Mouse (Mus musculus) kidney, embryonic 15.5 days (tissue): ENCODE results near the gene Josd1. TPM values are rescaled to one million over a fixed set of nuclear protein-coding genes. Genes with fewer than 3 reads are reported as not detected.
A peak's percentile ranks its signal among the peaks of the same experiment; 100 is the strongest.

Experiments
- ATAC-seq: fragments of 200-750 bp; cut with Nextera tagmentation; replicated peaks from 2 replicates; pipeline ENCODE4 v1.8.0; 2017; ENCODE audit warnings: moderate TSS enrichment; ENCODE audit not compliant: low FRiP score
- H3K27ac ChIP-seq: fragments of 300-500 bp; sonication (generic); 2 replicates; pipeline ENCODE4 v1.5.1; 2015; ENCODE audit warnings: mild to moderate bottlenecking, inconsistent platforms
- H3K27me3 ChIP-seq: fragments of 300-500 bp; sonication (generic); 2 replicates; pipeline ENCODE4 v1.6.1; 2015; ENCODE audit warnings: inconsistent platforms
- H3K36me3 ChIP-seq: fragments of 300-500 bp; sonication (generic); 2 replicates; pipeline ENCODE4 v1.6.1; 2015; ENCODE audit warnings: inconsistent platforms
- H3K4me1 ChIP-seq: fragments of 300-500 bp; sonication (generic); 2 replicates; pipeline ENCODE4 v1.6.1; 2015; ENCODE audit warnings: inconsistent platforms
- H3K4me2 ChIP-seq: fragments of 300-500 bp; sonication (generic); 2 replicates; pipeline ENCODE4 v1.6.1; 2015; ENCODE audit warnings: moderate library complexity, mild to moderate bottlenecking, inconsistent platforms
- H3K4me3 ChIP-seq: fragments of 300-500 bp; sonication (generic); replicated peaks from 2 replicates; pipeline ENCODE4 v1.5.1; 2015; ENCODE audit warnings: mild to moderate bottlenecking, inconsistent platforms
- H3K9ac ChIP-seq: fragments of 300-500 bp; sonication (generic); 2 replicates; pipeline ENCODE4 v1.6.1; 2015; ENCODE audit warnings: mild to moderate bottlenecking, inconsistent platforms
- H3K9me3 ChIP-seq: fragments of 300-500 bp; sonication (generic); replicated peaks from 2 replicates; pipeline ENCODE4 v1.6.1; 2016; ENCODE audit warnings: inconsistent platforms
- WGBS: fragments of 180-500 bp; shearing (Covaris S2); methylation state at CpG from one replicate; pipeline ENCODE4 v1.1.7; 2015; ENCODE audit warnings: mixed read lengths; 5-methylcytosine and 5-hydroxymethylcytosine counted together
- polyA plus RNA-seq: library from polyadenylated mRNA; unstranded; fragments of >200 nt; fragmentation: Nextera tagmentation; extraction: Ambion mirVana; gene quantifications from 2 replicates; pipeline ENCODE4 v1.2.1, GENCODE M21; 2015

The Josd1 gene
- 19.0 and 21.1 TPM in 2 replicates for polyA plus RNA-seq

- H3K36me3 ChIP-seq, result no peaks in the 10 kb centered on the region
- H3K9me3 ChIP-seq, result no peaks in the 10 kb centered on the region
- peaks cover 71% of the 10 kb centered on the region for H3K4me1 ChIP-seq
- WGBS, result under 1% methylated on average over 72 of the region's 72 CpGs
- H3K4me2 ChIP-seq, result peak within 1 kb of the TSS; percentile 68
- H3K27ac ChIP-seq, result peak within 1 kb of the TSS; percentile 99
- peak within 1 kb of the TSS; percentile 67 for H3K4me3 ChIP-seq
- H3K9ac ChIP-seq, result peak within 1 kb of the TSS; percentile 81
- H3K27me3 ChIP-seq, result no peaks in the 10 kb centered on the region
- ATAC-seq, result peak; percentile 70
These were observed at the start of gene Josd1 for GRCm38 (mm10) chr15:79687646-79688267. TSS of gene Josd1 (minus strand) at chr15:79687919.

GRCm38 (mm10) chr15:79734311-79734710 lies 46.6 kb upstream of the Josd1 start:
- H3K27me3 ChIP-seq, result no peaks in the 10 kb centered on the region
- H3K4me1 ChIP-seq, result peaks cover 18% of the 10 kb centered on the region
- no peak overlapping the region for H3K4me2 ChIP-seq
- no peaks in the 10 kb centered on the region for H3K9me3 ChIP-seq
- H3K9ac ChIP-seq, result no peak overlapping the region
- no peak for ATAC-seq
- H3K27ac ChIP-seq, result no peak overlapping the region
- peaks cover 88% of the 10 kb centered on the region for H3K36me3 ChIP-seq
- 84% methylated on average over 8 of the region's 8 CpGs for WGBS
- H3K4me3 ChIP-seq, result no peak overlapping the region

- Histone ChIP-seq H3K4me3 (no peak overlapping the region), H3K27ac (no peak overlapping the region), H3K36me3 (peaks cover 92% of the 10 kb centered on the region), H3K27me3 (no peaks in the 10 kb centered on the region), H3K9ac (no peak overlapping the region), H3K4me1 (peaks cover 11% of the 10 kb centered on the region), H3K4me2 (no peak overlapping the region), H3K9me3 (no peaks in the 10 kb centered on the region)
- 81% methylated on average over 4 of the region's 4 CpGs for WGBS
- ATAC-seq, result no peak
These were observed 45.9 kb upstream of the Josd1 start for GRCm38 (mm10) chr15:79733640-79734039.

GRCm38 (mm10) chr15:79733192-79733591 lies 45.5 kb upstream of the Josd1 start:
- no peaks in the 10 kb centered on the region for H3K27me3 ChIP-seq
- no peak overlapping the region for H3K27ac ChIP-seq
- 95% methylated on average over 8 of the region's 8 CpGs for WGBS
- no peak overlapping the region for H3K4me3 ChIP-seq
- H3K4me1 ChIP-seq, result peaks cover 8% of the 10 kb centered on the region; the same call in 1 of the 2 replicates
- no peak overlapping the region for H3K9ac ChIP-seq
- peaks cover 92% of the 10 kb centered on the region for H3K36me3 ChIP-seq
- no peak for ATAC-seq
- H3K4me2 ChIP-seq, result no peak overlapping the region
- no peaks in the 10 kb centered on the region for H3K9me3 ChIP-seq

GRCm38 (mm10) chr15:79731554-79731953 lies 43.8 kb upstream of the Josd1 start:
- WGBS, result 90% methylated on average over 7 of the region's 7 CpGs
- Histone ChIP-seq H3K4me2 (no peak overlapping the region), H3K27ac (no peak overlapping the region), H3K9me3 (no peaks in the 10 kb centered on the region), H3K9ac (no peak overlapping the region), H3K36me3 (peaks cover 92% of the 10 kb centered on the region), H3K27me3 (no peaks in the 10 kb centered on the region), H3K4me3 (no peak overlapping the region), H3K4me1 (peaks cover 8% of the 10 kb centered on the region; the same call in 1 of the 2 replicates)
- ATAC-seq, result no peak

- Histone ChIP-seq H3K36me3 (peaks cover 89% of the 10 kb centered on the region), H3K4me1 (no peaks in the 10 kb centered on the region), H3K4me3 (no peak overlapping the region), H3K27ac (no peak overlapping the region), H3K27me3 (no peaks in the 10 kb centered on the region), H3K9me3 (no peaks in the 10 kb centered on the region), H3K4me2 (no peak overlapping the region), H3K9ac (no peak overlapping the region)
- ATAC-seq, result no peak
- 67% methylated on average over 10 of the region's 10 CpGs for WGBS
These were observed 41.1 kb upstream of the Josd1 start for GRCm38 (mm10) chr15:79728731-79729388.

DNA sequence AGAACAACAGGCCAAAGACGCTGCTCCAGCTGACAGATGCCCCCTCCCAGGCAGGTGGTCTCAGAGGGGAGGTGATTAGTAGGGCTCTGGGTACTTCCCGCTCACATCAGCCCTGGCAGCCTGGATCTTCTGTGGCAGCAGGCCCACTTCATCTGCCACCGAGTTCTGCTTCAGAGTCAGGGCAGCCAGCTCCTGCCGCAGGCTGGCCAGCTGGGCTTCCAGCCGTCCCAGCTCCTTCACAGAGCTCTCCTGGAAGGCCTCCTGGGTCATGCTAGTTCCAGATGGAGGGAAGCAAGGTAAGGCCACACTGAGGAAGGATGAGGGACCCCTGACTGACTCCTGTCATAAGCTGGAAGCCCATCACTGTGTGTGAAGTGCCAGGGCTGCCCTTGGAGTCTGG lies 40.6 kb upstream of the Josd1 start:
- H3K27ac ChIP-seq, result no peak overlapping the region
- ATAC-seq, result no peak
- H3K4me3 ChIP-seq, result no peak overlapping the region
- 79% methylated on average over 5 of the region's 5 CpGs for WGBS
- no peak overlapping the region for H3K9ac ChIP-seq
- H3K27me3 ChIP-seq, result no peaks in the 10 kb centered on the region
- H3K36me3 ChIP-seq, result peaks cover 83% of the 10 kb centered on the region
- H3K9me3 ChIP-seq, result no peaks in the 10 kb centered on the region
- H3K4me1 ChIP-seq, result no peaks in the 10 kb centered on the region
- no peak overlapping the region for H3K4me2 ChIP-seq

DNA sequence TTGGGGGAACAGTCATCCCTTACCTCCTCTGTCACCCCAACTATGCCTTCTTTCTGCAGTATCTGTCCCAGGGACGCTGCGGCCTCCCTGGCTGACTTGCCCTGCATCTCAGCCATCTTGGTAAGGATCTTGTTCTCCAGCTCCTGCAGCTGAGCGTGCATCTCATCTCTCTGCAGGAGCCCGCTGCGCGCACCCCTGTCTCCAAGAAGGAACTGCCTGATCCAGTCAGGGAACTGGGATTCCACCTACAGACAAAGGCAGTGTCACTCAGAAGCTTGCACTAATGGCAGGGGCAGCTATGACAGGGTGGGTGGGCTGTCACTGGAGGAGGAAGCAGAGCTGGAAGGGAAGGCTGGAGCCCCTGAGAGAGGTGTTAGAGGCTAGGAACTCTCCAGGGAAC lies 40.1 kb upstream of the Josd1 start:
- Histone ChIP-seq H3K27ac (no peak overlapping the region), H3K27me3 (no peaks in the 10 kb centered on the region), H3K4me2 (no peak overlapping the region), H3K9ac (no peak overlapping the region), H3K36me3 (peaks cover 78% of the 10 kb centered on the region), H3K4me3 (no peak overlapping the region), H3K4me1 (no peaks in the 10 kb centered on the region), H3K9me3 (no peaks in the 10 kb centered on the region)
- no peak for ATAC-seq
- 94% methylated on average over 6 of the region's 6 CpGs for WGBS

DNA sequence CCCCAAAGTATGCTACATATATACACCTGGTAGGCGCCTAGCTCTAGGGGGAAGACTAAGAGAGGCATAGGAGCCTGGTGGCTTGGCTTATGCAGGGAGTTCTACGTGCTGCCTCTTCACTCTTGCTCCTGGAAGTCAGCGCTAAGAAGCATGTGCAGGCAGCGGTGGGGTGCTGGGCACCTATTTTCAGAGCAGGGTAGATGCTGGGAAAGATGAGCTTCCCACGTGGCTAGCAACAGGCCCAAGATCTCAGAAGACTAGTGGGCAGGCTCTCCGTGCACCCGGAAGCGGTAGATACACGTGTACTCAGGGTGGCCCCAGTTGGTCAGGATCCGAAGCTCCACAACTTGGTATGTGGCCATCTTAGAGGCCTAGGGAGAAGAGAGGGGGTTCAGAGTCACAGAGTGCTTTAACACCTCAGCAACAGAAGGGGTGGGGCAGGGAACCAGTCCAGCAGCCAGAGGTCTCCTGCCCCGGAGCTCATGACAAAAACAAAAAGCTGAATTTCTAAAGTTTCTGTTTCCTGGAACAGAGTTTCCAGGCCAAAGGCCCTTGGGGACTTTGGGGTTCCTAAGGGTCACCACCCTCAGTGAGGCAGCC lies 37.6 kb upstream of the Josd1 start:
- WGBS, result 85% methylated on average over 11 of the region's 11 CpGs
- peaks cover 70% of the 10 kb centered on the region for H3K36me3 ChIP-seq

DNA sequence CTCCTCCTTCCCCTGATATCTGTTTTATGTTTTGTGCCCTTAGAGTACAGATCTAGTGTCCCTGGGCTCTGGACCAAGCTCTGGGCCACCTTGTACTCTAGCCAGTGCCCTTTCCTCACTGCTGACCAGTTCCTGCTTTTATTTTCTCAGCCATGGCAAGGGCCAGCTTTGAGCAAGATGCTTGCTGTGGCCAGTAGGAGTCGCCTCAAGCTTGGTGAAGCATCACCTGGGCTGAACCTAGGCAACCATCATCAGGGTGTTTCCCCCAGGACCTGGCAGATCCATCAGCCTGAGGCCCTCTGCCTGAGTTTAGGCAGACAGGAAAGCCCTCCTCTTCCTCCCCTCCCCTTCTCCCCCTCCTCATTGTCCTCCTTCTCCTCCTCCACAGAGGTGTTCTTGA lies 35.7 kb upstream of the Josd1 start:
- WGBS, result 6% methylated on average over 1 of the region's 1 CpGs
- ATAC-seq, result no peak
- Histone ChIP-seq H3K4me3 (no peak overlapping the region), H3K36me3 (peaks cover 71% of the 10 kb centered on the region), H3K4me1 (no peaks in the 10 kb centered on the region), H3K9me3 (no peaks in the 10 kb centered on the region), H3K4me2 (no peak overlapping the region), H3K27me3 (no peaks in the 10 kb centered on the region), H3K9ac (no peak overlapping the region), H3K27ac (no peak overlapping the region)

More for the DNA sequence above, 37.6 kb upstream of the Josd1 start:
- no peaks in the 10 kb centered on the region for H3K27me3 ChIP-seq
- no peaks in the 10 kb centered on the region for H3K9me3 ChIP-seq
- H3K27ac ChIP-seq, result no peak overlapping the region
- H3K4me3 ChIP-seq, result no peak overlapping the region
- no peak for ATAC-seq
- no peak overlapping the region for H3K4me2 ChIP-seq
- H3K9ac ChIP-seq, result no peak overlapping the region
- no peaks in the 10 kb centered on the region for H3K4me1 ChIP-seq

DNA sequence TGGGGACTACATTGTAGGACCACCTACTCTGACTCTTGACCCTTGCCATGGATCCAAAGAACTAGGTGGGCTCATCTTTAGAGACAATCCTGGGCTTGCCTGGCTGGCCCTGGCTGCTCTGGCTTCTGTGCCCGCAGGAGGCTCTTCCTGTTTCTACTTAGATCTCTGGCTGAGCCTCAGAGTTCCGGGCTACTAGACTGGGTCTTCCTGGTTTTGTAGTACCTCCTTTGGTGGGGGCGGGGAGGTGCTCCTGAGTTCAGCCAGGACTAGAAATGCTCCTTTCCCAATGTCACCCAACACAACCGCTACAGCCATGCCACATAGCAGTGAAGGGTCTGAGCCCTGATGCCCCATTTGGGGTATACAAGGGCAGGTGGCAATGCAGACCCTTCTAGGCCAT lies 33.1 kb upstream of the Josd1 start:
- no peak overlapping the region for H3K27ac ChIP-seq
- no peaks in the 10 kb centered on the region for H3K27me3 ChIP-seq
- ATAC-seq, result no peak
- 89% methylated on average over 4 of the region's 4 CpGs for WGBS
- no peak overlapping the region for H3K4me2 ChIP-seq
- H3K9me3 ChIP-seq, result no peaks in the 10 kb centered on the region
- H3K4me3 ChIP-seq, result no peak overlapping the region
- peaks cover 71% of the 10 kb centered on the region for H3K36me3 ChIP-seq
- H3K9ac ChIP-seq, result no peak overlapping the region
- no peaks in the 10 kb centered on the region for H3K4me1 ChIP-seq

DNA sequence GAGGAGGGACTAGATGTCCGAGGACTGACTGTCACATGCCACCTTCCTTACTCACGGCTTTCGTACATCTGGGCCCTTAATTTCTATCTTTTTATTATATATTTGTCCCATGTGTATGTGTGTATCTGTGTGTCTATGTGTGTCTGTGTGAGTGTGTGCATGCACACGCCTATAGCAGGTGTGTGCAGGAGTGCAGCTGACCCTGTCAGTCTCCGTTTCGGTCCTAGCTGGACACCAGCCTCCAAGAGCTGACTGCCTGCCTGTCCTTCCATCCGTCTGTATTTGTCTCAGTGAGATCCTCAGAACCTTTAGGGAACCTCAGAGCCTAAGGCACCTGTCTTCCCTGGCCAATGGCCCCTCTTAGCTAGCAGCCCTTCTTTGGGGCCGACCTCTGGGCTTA lies 32.5 kb upstream of the Josd1 start:
- Histone ChIP-seq H3K4me2 (no peak overlapping the region), H3K9me3 (no peaks in the 10 kb centered on the region), H3K4me1 (no peaks in the 10 kb centered on the region), H3K27me3 (no peaks in the 10 kb centered on the region), H3K36me3 (peaks cover 71% of the 10 kb centered on the region), H3K4me3 (no peak overlapping the region), H3K9ac (no peak overlapping the region), H3K27ac (no peak overlapping the region)
- no peak for ATAC-seq
- WGBS, result 87% methylated on average over 8 of the region's 8 CpGs
